Mouse (Mus musculus) spleen, postnatal 36 days (tissue): ENCODE measurements around the gene Mptx2.
"Not testable (repeated sequence)": the region's sequence is repeated elsewhere in the genome, so short reads cannot be mapped to it uniquely, and the experiment has no call there.

ENCODE experiments used
- DNase-seq, 2 experiments: peaks; one replicate each; pipeline ENCODE4 v3.0.0; 2022; ENCODE audit warnings: low spot score in 2 of 2, mixed read lengths in 1 of 2

Mptx2 gene

DNA sequence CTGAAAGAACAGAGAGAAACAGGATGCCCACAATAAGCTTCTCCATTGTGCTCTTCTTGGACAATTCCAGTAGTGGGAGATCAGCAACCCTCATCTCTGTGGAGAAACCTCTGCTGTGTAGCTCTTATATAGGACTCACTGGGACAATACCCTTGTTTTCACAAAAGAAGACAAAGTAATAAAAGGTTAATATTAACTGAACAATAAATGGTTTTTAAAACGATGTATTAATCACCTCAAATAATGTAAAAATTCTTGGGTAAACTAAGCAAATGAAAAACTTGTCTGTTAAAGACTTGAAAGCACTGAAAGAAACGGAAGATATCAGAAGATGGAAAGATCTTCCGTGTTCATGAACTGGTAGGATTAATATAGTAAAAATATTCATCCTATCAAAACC, at the start of gene Mptx2:
TSS of gene Mptx2 (minus strand) at position 101 of the 400 bp plus-strand sequence.
- no peak for DNase-seq

DNA sequence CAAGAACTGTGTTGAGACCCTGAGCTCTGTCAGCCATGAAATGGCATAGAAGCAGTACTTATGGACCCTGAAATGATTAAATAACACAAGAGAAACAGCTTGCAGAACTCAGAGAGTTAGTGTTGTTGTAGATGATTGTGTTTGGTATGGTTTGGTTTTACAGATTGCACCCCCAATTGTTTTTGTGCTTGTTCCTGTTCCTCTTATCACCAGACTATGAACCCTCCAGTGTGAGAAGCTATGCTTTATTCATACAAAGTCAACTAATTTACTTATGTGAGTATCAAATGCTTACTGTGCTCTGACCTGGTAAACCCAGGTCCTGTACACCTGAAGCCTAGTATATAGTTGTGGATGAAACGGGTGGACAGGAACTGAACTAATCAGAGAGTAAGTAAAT, 49.0 kb upstream of the Mptx2 start:
- DNase-seq = no peak

DNA sequence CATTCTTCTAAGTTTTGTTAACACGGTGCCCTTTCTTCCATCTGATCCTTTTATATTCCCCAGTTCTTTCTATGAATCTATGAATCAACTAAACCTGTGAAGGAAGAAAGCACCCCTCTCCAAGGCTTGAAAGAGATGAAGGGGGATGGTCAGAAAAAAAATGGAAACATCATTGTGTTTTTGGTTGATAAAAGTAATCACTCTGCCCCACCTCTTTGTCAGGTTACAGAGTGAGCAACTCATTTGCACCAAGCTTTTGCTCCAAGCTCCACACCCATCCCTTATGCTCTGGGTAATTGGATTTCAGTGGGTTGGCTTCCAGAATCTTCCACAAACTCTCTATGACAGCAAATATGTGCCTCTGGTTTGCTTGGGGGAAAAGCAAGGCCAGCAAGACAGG, 47.8 kb upstream of the Mptx2 start:
- no peak for DNase-seq

DNA sequence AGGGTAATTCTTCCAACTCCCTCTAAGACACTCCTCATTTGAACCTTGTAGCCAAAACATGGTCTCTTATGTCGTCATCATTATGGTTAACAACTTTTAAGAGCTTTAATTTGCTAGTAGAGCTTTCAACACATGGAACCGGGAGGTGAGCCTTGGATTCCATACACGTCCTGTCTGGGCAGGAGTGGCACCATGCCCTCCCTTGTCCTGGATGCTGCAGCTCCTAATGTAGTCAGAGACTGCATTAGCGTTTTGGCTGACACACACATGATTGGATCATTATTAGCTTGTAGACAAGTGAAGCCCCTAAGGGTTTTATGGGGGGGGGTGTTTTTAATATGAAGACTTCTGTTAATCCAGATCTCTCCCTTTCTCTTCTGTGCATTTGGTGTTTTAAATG, 47.4 kb upstream of the Mptx2 start:
- no peak for DNase-seq

DNA sequence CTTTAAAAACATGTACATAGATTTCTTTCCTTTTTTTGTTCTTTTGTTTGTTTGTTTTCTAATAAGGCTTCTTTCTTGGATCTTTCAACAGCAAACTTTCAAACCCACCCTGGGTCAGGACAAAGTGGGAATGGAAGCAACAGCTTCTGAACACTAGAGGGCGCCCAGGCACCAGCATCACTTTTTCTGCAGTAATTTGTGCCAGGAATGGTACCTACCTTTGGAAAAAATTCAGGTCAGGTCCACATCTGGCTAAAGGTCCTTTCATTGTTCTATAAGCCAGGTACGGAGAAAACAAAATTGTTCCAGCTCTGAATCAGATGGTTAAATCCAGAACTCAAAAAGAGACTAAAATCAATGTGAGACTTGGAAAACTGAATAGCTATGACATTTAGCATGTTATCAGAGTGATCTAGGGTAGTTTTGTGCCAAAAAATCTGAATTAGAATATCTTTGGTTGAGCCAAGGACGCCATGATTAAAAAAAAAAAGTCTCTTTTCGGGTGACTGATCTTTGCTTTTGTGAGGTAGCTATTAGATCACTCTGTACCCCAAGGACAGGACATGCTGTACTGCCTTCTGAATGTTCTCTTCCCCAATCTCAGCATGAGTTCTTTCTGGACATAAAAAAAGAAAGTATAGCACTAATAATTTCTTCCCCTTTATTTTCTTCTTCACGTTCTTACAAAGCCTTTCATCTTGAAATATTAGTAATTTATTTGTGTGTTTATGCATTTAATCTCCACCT, 46.4 kb upstream of the Mptx2 start:
- no peak for DNase-seq

DNA sequence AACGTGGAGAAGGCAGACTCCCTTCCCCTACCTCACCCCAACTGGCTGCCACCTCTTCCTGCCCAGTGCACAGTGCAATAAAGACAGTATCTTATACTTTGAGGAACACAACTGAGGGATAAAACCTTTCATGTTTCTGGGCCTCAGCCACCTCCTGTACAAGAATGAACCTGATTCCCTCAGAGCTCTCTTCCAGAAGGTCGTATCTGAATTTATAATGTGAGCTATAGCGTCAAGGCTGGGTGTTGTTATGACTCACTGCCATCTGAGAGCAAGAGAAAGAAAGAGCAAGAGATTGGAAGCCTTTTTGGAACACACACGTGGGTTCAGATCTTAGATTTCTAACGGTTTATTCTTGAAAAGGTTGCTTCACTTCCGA, 44.7 kb upstream of the Mptx2 start:
- no peak for DNase-seq

DNA sequence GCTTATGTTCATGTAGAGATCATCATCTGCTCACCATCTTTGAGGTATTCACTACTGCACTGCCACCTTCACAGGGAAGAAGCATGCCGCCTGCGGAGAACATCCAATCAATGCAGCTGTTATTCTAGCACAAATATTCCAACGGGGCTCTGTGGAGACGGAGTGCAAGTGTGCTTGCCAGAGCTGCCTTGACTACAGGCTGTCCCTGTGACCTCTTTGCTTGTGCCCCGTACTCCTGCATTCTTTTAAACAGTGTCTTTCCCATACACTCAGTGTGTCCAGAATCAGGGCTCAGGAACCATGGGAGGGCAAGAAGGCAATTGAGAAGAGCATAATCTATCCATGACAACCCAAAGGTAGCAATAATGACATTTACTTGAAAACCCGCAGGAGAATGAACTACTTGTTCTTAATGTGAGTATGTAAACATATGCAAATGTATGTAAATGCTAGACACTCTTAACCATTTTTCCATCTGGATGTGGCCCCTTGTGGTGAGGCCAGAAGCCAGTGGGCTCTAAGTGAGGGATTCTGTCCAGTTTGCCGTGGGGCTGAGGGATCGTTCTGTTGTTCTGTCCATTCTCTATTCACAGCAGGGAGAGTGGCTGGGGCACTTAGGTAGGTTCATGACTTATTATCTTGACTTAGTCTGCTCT, 44.1 kb upstream of the Mptx2 start:
- no peak for DNase-seq

DNA sequence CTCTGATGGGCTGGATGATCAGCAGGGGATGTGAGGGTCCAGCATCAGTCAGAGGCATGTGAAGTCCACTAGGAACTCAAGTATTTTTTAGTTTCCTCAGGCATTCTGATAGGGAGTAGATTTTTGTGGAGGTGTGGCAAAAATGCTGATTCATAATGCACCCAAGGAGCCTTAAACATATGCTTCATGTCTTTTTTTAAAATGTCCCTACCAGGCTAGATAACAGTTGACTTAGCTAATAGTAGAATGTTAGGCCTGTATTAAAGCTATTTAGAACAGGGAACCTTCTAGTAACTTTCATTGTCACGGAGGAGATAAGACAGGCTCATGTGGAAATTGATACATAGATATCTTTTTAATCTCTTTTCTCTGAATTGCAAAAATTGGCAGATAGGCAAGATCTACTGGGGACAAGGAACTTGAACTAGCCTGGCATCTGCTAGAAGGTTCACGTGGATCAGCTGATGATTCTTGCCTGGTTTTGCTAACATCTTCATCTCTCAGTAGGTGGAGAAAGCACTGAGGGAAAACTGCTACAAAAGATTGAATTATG, 40.4 kb upstream of the Mptx2 start:
- DNase-seq = no peak

DNA sequence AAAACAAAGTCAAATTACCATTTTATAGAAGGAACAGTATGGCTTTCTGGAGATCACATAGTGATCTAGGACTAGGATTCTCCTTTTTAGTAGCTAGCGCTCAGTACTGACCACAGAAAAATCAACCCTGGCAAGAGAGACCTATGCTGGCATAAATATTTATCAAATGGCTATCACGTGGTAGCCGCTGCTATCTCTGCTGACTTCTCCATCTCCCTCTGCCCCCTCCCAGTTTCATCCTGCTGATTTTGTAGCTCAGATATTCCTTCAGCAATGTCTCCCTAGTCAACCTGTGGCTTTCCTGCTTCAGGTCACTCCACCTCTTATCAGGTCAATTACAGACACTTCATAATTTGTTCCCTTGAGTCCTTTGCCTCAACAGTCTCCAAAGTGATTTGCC, 38.1 kb upstream of the Mptx2 start:
- DNase-seq = no peak

DNA sequence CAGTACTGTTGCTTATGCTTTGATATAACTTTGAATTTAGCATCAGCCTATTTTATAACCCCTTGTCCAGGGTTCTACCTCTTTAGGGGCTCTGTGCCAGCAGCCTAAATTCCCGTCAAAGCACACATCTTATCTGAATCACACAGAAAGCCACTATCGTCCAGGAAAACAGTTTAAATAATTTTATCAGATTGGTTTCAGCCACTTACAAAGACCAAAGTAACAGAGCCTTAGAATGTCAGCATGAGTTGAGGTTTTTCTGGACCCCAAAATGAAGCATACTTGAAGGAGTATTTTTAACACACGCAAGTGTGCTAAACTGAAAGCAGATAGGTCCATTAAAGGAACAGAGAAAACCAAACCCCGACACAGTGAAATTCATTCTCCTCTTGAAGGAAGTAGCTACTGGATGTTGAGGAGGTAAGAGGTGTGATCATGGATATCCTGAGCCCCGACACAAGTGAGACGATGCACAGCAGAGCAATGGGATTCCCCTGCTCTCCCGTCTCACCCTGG, 36.0 kb upstream of the Mptx2 start:
- not testable (repeated sequence) for DNase-seq

DNA sequence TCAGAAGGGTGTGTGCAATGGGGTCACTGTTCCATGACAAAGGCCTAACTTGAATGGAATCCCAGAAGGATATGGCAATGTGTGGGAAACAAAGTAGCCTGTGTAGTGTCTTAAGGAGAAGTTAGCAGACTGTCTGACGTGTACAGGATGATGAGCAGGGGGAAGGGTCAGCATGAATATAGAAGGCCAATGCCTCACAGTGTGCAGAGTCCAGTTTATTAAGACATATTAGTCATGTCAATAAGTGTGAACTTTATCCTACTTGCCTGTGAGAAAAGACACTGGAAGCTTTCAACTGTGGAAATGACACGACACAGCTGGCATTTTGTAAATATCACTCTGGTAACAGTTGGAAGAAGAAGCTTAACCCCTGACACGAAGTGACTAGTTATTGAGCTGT, 25.2 kb upstream of the Mptx2 start:
- DNase-seq = not testable (repeated sequence)

DNA sequence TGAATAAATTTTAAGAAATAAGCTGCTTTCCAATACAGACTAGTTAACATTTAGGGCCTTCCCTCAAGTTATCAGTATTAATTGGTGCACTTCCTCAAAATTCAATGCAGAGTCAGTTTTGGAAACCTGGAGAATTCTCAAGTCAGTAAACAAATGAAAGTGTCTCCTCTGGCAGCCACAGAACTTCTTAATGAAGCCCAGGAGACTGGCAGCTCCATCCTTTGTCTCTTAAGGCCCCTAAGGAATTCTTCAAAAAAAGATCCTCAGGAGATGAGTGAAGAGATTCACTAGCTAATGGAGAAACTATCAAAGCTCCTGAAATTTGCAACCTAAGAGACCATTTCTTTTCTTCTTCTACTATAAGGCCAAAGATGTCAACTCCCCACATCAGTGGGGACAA, 11.9 kb downstream of the Mptx2 start, which contains the start of gene Olfr418:
TSS of gene Olfr418 (plus strand) at position 301 of the 400 bp plus-strand sequence.
- no peak for DNase-seq

DNA sequence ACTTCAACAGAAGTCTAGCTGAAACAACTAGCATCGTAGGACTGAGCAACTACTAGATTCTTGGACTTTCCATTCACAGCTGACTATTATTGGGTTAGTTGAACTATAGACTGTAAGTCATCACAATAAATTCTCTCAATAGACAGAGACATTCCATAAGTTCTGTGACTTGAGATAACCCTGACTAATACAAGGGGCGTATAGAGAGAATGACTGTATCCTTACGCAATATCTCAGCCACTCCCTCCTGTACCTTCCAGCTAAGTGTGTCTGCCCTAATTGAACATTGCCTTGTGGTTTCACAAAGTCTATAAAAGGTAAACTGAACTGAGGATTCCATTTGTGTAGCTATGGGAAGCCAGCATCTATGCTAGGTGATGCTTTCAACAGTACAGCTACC, 27.7 kb downstream of the Mptx2 start:
- DNase-seq = no peak

DNA sequence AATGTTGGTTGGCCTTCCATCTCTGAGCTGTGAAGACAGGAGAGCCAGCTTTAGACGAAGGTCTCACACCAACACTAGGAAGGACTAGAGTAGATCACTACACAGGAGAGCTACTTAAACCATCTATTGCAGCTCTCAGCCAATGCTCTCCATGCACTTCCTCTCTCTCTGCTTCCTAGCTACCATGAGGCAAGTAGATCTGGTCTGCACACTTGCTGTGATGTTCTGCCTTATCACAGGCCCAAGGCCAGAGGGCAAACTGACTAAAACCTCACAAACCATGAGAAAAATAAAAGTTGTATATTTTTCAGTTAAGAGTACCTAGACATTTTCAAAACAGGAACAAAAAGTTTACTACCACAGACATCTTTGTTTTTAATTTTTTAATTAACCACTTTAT, 40.6 kb downstream of the Mptx2 start:
- DNase-seq = not testable (repeated sequence)

DNA sequence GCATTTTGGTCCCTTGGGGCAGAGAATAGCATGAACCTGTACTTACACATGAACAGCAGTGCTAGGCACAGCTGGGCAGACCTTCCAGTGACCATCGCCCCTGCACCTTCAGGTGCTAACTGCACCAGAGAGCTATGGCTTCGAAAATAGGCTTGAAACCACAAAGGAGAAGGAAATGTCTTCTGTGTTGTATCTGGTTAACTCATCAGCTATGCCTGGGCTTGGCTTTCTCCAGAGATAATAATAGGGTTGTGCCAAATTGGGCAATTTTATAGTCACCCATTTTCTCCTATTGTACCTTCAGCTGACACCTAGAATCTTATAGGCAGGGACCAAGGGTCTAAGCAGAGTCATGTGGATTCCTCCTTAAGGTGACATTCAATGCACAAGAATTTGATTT, 50.5 kb downstream of the Mptx2 start, which contains the start of gene Fcer1a:
TSS of gene Fcer1a (minus strand) at position 134 of the 400 bp plus-strand sequence.
- DNase-seq = no peak
